ENCODE assay signal across 17 mouse cellular contexts in the genomic region with DNA sequence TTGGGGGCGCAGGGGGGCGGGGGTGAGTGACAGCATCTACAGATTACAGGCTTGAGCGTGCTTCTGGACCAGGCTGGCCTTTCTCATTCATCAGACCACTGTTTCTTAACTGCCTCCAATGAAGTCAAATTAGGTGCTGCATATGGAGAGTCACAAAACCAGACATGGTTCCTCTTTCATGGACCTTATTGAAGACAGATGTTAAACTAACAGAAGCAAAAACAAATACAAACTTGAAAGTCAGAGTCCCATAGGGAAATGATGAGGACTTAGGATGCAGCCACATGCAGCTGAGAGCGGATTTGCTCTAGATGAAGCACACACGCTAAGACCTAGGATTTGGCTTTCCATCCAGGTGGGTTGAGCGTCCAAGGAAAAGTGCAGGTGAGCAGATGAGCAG.
DNase-seq lines count a peak whose midpoint lies in the region; ATAC-seq and TF ChIP-seq lines count a peak whose summit lies in the region.
"Had no signal": no experiment of that assay in that cellular context is flagged by ENCODE, and none has a peak within 500 bp of the region (broad histone marks: within the 10 kb centered on the region; RNA-seq: fewer than 3 reads in every experiment).

No protein-coding gene starts in this region.

- 0 out of 2 replicates have a peak overlapping the region, but pooled peaks have one; percentile 8 for H3K9ac ChIP-seq in kidney, postnatal 0 days (ENCODE audit: low read depth, low read length)
- H3K9ac ChIP-seq in embryonic facial prominence, embryonic 14.5 days (ENCODE audit: low read depth, low read length), result no peak overlapping the region
- H3K9ac ChIP-seq in limb, embryonic 12.5 days (replicated peaks), result no peak overlapping the region
- H3K9ac ChIP-seq: midbrain, embryonic 12.5 days had no signal

- no peak overlapping the region for H3K27ac ChIP-seq in kidney, postnatal 0 days
- H3K27ac ChIP-seq in embryonic facial prominence, embryonic 14.5 days (replicated peaks; ENCODE audit: low read depth, low read length), result peak overlapping the region; percentile 42
- H3K27ac ChIP-seq in limb, embryonic 12.5 days, result peak overlapping the region; percentile 90
- H3K27ac ChIP-seq: hindbrain, embryonic 10.5 days; midbrain, embryonic 12.5 days had no signal

- 88% methylated on average over 6 of the region's 6 CpGs for WGBS in kidney, postnatal 0 days
- 27% methylated on average over 6 of the region's 6 CpGs for WGBS in embryonic facial prominence, embryonic 14.5 days
- WGBS in limb, embryonic 12.5 days, result 20% methylated on average over 6 of the region's 6 CpGs

- TF ChIP-seq CTCF in kidney, postnatal 0 days (IDR thresholded peaks at IDR 0.05; ENCODE audit: low read depth), result no peak

- H3K4me1 ChIP-seq in kidney, postnatal 0 days (replicated peaks; ENCODE audit: insufficient read depth, low read length), result no peaks in the 10 kb centered on the region
- peaks cover 25% of the 10 kb centered on the region; the same call in 1 of the 2 replicates for H3K4me1 ChIP-seq in embryonic facial prominence, embryonic 14.5 days (ENCODE audit: control insufficient read depth, insufficient read depth, low read length)
- H3K4me1 ChIP-seq in limb, embryonic 12.5 days (replicated peaks), result peaks cover 47% of the 10 kb centered on the region

- no peaks in the 10 kb centered on the region for H3K9me3 ChIP-seq in kidney, postnatal 0 days (replicated peaks; ENCODE audit: low read length)
- H3K9me3 ChIP-seq in embryonic facial prominence, embryonic 14.5 days (ENCODE audit: control insufficient read depth, low read length), result peaks cover 6% of the 10 kb centered on the region; the same call in 1 of the 2 replicates
- H3K9me3 ChIP-seq in limb, embryonic 12.5 days, result no peaks in the 10 kb centered on the region
- H3K9me3 ChIP-seq: hindbrain, embryonic 10.5 days; midbrain, embryonic 12.5 days had no signal

- DNase-seq in kidney, postnatal 0 days (ENCODE audit: low spot score), result no peak
- DNase-seq in kidney, adult 18-20 months, result no peak
- DNase-seq in A20 (ENCODE audit: low read depth, low spot score), result peak; percentile 70
- DNase-seq in embryonic facial prominence, embryonic 14.5 days (ENCODE audit: low spot score), result peak; percentile 68
- DNase-seq in ovary, postnatal 14 days (ENCODE audit: low spot score), result no peak
- DNase-seq in kidney, postnatal 36 days, result no peak
- DNase-seq: adrenal gland, postnatal 25 days; B cell, adult 2 months; gastrocnemius, postnatal 14 days; lung, adult 2 months; retina, postnatal 1 day; right cerebral cortex, postnatal 4 days had no signal

- no peak overlapping the region for H3K4me2 ChIP-seq in kidney, postnatal 0 days (ENCODE audit: low read length)
- H3K4me2 ChIP-seq in embryonic facial prominence, embryonic 14.5 days (ENCODE audit: low read depth, low read length), result peak overlapping the region; percentile 24
- H3K4me2 ChIP-seq in limb, embryonic 12.5 days, result peak overlapping the region; percentile 16
- H3K4me2 ChIP-seq: midbrain, embryonic 12.5 days had no signal

- no peaks in the 10 kb centered on the region for H3K27me3 ChIP-seq in kidney, postnatal 0 days (ENCODE audit: insufficient read depth, low read length)
- no peaks in the 10 kb centered on the region for H3K27me3 ChIP-seq in embryonic facial prominence, embryonic 14.5 days (replicated peaks; ENCODE audit: control insufficient read depth, insufficient read depth, low read length)
- no peaks in the 10 kb centered on the region for H3K27me3 ChIP-seq in limb, embryonic 12.5 days
- H3K27me3 ChIP-seq: midbrain, embryonic 12.5 days had no signal

- no peak overlapping the region for H3K4me3 ChIP-seq in kidney, postnatal 0 days (replicated peaks; ENCODE audit: low read depth, low read length)
- H3K4me3 ChIP-seq in embryonic facial prominence, embryonic 14.5 days (ENCODE audit: low read depth, low read length), result no peak overlapping the region
- no peak overlapping the region for H3K4me3 ChIP-seq in limb, embryonic 12.5 days (replicated peaks)
- H3K4me3 ChIP-seq: hindbrain, embryonic 10.5 days; layer of hippocampus, adult 2 months; midbrain, embryonic 12.5 days had no signal

- H3K36me3 ChIP-seq in kidney, postnatal 0 days (ENCODE audit: insufficient read depth, low read length), result no peaks in the 10 kb centered on the region
- H3K36me3 ChIP-seq in embryonic facial prominence, embryonic 14.5 days (ENCODE audit: control insufficient read depth, insufficient read depth, low read length), result no peaks in the 10 kb centered on the region
- no peaks in the 10 kb centered on the region; the same call in 1 of the 2 replicates for H3K36me3 ChIP-seq in limb, embryonic 12.5 days
- H3K36me3 ChIP-seq: midbrain, embryonic 12.5 days had no signal

- no peak for ATAC-seq in kidney, postnatal 0 days (replicated peaks; ENCODE audit: low FRiP score, low read depth)
- ATAC-seq in embryonic facial prominence, embryonic 14.5 days (ENCODE audit: low read depth), result no peak
- 0 out of 2 replicates have a peak, but pooled peaks have one; percentile 45 for ATAC-seq in limb, embryonic 12.5 days (ENCODE audit: insufficient number of reproducible peaks, insufficient read depth, low FRiP score, low TSS enrichment, low read depth)
- ATAC-seq in megakaryocyte progenitor cell, adult 5-6 weeks (replicated peaks; ENCODE audit: poor library complexity), result no peak

Comparison
In these comparisons a context has a peak if more than half of its experiments do, and no peak if none do; other contexts are left out.
1. DNase-seq: peak in A20 (single experiment) and embryonic facial prominence, embryonic 14.5 days (single experiment); none in kidney, postnatal 0 days (single experiment), kidney, adult 18-20 months (single experiment), ovary, postnatal 14 days (single experiment) and kidney, postnatal 36 days (0 of 2).